Mouse (Mus musculus): ENCODE measurements at regions not wholly inside any gene's neighbourhood (a gene's known extent, or its start where the extent isn't known, plus 50 kb on each side); places are given as distances from the start of the nearest gene placed in this dataset.

- DNase-seq = no peak
Observed at GRCm38 (mm10) chr9:41587762-41588161, 426.3 kb upstream of the Ubash3b start.

GRCm38 (mm10) chr9:41586966-41587570 lies 425.6 kb upstream of the Ubash3b start:
- DNase-seq = peak; percentile 13 to 41

GRCm38 (mm10) chr9:41586291-41586690 lies 424.8 kb upstream of the Ubash3b start:
- DNase-seq = no peak

GRCm38 (mm10) chr9:41585771-41586170 lies 424.3 kb upstream of the Ubash3b start:
- no peak for DNase-seq

GRCm38 (mm10) chr9:41585012-41585411 lies 423.5 kb upstream of the Ubash3b start:
- DNase-seq = no peak

- no peak for DNase-seq
Observed at GRCm38 (mm10) chr9:41583711-41584329, 422.3 kb upstream of the Ubash3b start.

- no peak for DNase-seq
Observed at GRCm38 (mm10) chr9:41583276-41583675, 421.8 kb upstream of the Ubash3b start.

- no peak for DNase-seq
Observed at GRCm38 (mm10) chr9:41582711-41583236, 421.3 kb upstream of the Ubash3b start.

- no peak for DNase-seq
Observed at GRCm38 (mm10) chr9:41582171-41582570, 420.7 kb upstream of the Ubash3b start.

GRCm38 (mm10) chr9:41581741-41582140 lies 420.2 kb upstream of the Ubash3b start:
- DNase-seq = no peak

GRCm38 (mm10) chr9:41581152-41581551 lies 419.7 kb upstream of the Ubash3b start:
- peak; percentile 38 to 50 for DNase-seq

- peak; percentile 16 to 41 for DNase-seq
Observed at GRCm38 (mm10) chr9:41580611-41581041, 419.1 kb upstream of the Ubash3b start.

GRCm38 (mm10) chr9:41580067-41580466 lies 418.6 kb upstream of the Ubash3b start:
- DNase-seq = no peak

- peak; percentile 55 to 70 for DNase-seq
Observed at GRCm38 (mm10) chr9:41579107-41580014, 417.9 kb upstream of the Ubash3b start.

- no peak for DNase-seq
Observed at GRCm38 (mm10) chr9:41578221-41579106, 417.0 kb upstream of the Ubash3b start.

- no peak for DNase-seq
Observed at GRCm38 (mm10) chr9:41577760-41578159, 416.3 kb upstream of the Ubash3b start.

GRCm38 (mm10) chr9:41575826-41576225 lies 414.3 kb upstream of the Ubash3b start:
- no peak for DNase-seq

- DNase-seq = no peak
Observed at GRCm38 (mm10) chr9:41570262-41570661, 408.8 kb upstream of the Ubash3b start.

GRCm38 (mm10) chr9:41566496-41566895 lies 405.0 kb upstream of the Ubash3b start:
- DNase-seq = no peak

- DNase-seq = no peak
Observed at GRCm38 (mm10) chr9:41565784-41566183, 404.3 kb upstream of the Ubash3b start.

GRCm38 (mm10) chr9:41563376-41563775 lies 401.9 kb upstream of the Ubash3b start:
- no peak for DNase-seq

GRCm38 (mm10) chr9:41558456-41558855 lies 397.0 kb upstream of the Ubash3b start:
- DNase-seq = no peak
